Mouse (Mus musculus) lung, embryonic 15.5 days (tissue): ENCODE measurements around the gene G530012D18Rik. TPM values are rescaled to one million over a fixed set of nuclear protein-coding genes. Genes with fewer than 3 reads are reported as not detected.
"Not testable (repeated sequence)": the region's sequence is repeated elsewhere in the genome, so short reads cannot be mapped to it uniquely, and the experiment has no call there.

Source experiments
- ATAC-seq: fragments of 200-750 bp; cut with Nextera tagmentation; 2 replicates; pipeline ENCODE4 v1.8.0; 2017; ENCODE audit warnings: moderate number of reproducible peaks, borderline replicate concordance; ENCODE audit not compliant: low FRiP score, low TSS enrichment; ENCODE audit errors: extremely low read depth
- H3K27ac ChIP-seq: fragments of 300-500 bp; sonication (generic); 2 replicates; pipeline ENCODE4 v1.5.1; 2015; ENCODE audit warnings: moderate library complexity, mild to moderate bottlenecking, inconsistent platforms
- H3K27me3 ChIP-seq: fragments of 300-500 bp; sonication (generic); 2 replicates; pipeline ENCODE4 v1.6.1; 2015; ENCODE audit warnings: inconsistent platforms
- H3K36me3 ChIP-seq: fragments of 300-500 bp; sonication (generic); 2 replicates; pipeline ENCODE4 v1.6.1; 2015; ENCODE audit warnings: inconsistent platforms
- H3K4me1 ChIP-seq: fragments of 300-500 bp; sonication (generic); 2 replicates; pipeline ENCODE4 v1.6.1; 2015; ENCODE audit warnings: inconsistent platforms
- H3K4me2 ChIP-seq: fragments of 300-500 bp; sonication (generic); 2 replicates; pipeline ENCODE4 v1.6.1; 2015; ENCODE audit warnings: inconsistent platforms, mild to moderate bottlenecking, moderate library complexity
- H3K4me3 ChIP-seq: fragments of 300-500 bp; sonication (generic); 2 replicates; pipeline ENCODE4 v1.5.1; 2015; ENCODE audit warnings: mild to moderate bottlenecking, inconsistent platforms
- H3K9ac ChIP-seq: fragments of 300-500 bp; sonication (generic); 2 replicates; pipeline ENCODE4 v1.6.1; 2015; ENCODE audit warnings: inconsistent platforms
- H3K9me3 ChIP-seq: fragments of 300-500 bp; sonication (generic); 2 replicates; pipeline ENCODE4 v1.6.1; 2016; ENCODE audit warnings: inconsistent platforms
- WGBS: fragments of 180-500 bp; shearing (Covaris S2); methylation state at CpG from one replicate; pipeline ENCODE4 v1.1.7; 2015; 5-methylcytosine and 5-hydroxymethylcytosine counted together
- polyA plus RNA-seq: library from polyadenylated mRNA; unstranded; fragments of >200 nt; fragmentation: Nextera tagmentation; extraction: Ambion mirVana; gene quantifications from 2 replicates; pipeline ENCODE4 v1.2.1, GENCODE M21; 2015

G530012D18Rik gene
- polyA plus RNA-seq, 1 experiment from 2014 or later = not detected

DNA sequence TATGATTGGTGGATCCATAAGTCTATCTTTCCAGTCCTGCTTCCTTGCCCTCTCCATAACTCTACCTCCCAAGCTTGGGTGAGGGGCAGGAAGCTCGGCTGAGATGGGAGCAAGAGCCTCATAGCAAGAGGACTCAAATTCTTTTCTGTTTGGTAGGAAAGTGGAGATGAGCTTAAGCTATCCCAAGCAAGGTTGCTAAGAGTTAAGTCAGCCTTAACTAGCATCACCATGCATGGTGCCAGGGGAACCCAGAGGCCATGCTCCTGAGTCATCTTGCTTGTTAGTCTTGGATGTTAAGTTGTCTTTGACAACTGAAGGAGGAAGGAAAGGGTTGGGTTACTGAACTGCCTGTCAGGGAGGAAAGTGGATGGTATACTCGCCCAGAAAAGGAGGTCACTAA is 13.2 kb downstream of the G530012D18Rik start:
- not testable (repeated sequence) for H3K9me3 ChIP-seq, H3K27ac ChIP-seq, H3K27me3 ChIP-seq, H3K9ac ChIP-seq, H3K4me1 ChIP-seq, ATAC-seq, H3K36me3 ChIP-seq, H3K4me2 ChIP-seq, H3K4me3 ChIP-seq
- WGBS = 62% methylated on average over 1 of the region's 2 CpGs

DNA sequence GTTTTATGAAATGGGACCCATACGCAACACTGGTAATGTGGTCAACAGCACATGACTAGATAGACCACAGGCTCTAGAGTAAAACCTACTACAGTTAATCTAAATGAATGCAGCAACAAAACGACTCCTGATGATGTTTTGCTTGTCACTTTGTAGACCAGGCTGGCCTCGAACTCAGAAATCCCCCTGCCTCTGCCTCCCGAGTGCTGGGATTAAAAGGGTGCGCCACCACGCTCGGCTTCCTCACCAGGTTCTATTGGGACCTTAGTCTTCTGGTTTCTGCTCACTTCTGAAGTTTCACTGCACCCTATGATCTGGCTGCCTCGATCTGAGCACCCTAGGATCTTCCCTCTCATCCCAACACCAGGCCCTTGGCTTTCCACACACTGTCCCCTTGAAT is 17.1 kb downstream of the G530012D18Rik start:
- H3K4me2 ChIP-seq, H3K36me3 ChIP-seq, H3K27me3 ChIP-seq, H3K9me3 ChIP-seq, H3K4me3 ChIP-seq, ATAC-seq, H3K27ac ChIP-seq, H3K9ac ChIP-seq, H3K4me1 ChIP-seq: not testable (repeated sequence)
- 78% methylated on average over 8 of the region's 8 CpGs for WGBS

DNA sequence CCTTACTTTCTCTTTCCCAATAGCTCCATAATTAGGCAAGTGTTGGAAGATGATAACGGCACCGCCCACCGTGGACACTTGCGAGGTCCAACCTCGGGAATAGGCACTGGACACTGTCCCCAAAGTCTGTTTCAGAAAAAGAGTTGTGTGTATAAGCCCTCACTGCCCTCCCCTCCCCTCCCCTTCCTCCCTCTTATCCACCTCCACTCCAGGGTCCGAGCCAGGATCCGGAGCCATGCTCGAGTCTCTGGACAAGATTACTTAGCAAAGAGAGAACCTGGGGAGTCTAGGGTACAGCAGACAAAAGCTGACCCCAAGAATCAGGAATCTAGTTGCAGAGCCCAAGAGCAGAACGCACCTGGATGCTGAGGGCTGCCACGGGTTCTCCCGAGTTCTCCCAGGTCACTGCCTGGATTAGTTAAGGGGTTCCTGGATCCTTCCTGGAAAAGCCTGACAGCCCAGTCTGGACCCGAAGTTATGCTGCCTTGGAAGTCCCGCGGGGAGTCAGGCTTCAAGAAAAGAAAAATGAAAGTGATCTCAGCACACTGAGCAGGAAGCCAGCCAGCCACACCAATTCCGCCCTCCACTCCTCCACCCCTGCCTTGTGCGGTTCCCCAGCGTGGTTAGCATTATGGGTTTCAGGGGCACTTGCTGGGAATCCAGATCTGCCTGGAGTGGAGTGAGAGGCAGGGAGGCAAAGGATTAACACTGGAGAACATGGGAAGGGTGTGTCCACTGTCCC is 23.0 kb downstream of the G530012D18Rik start, which contains the start of gene Sp110:
Sp110 (minus strand) TSS at position 547 of the 742 bp plus-strand sequence.
- 66% methylated on average over 17 of the region's 17 CpGs for WGBS
- H3K27me3 ChIP-seq, H3K4me2 ChIP-seq, H3K9ac ChIP-seq, H3K4me1 ChIP-seq, H3K4me3 ChIP-seq, ATAC-seq, H3K27ac ChIP-seq, H3K36me3 ChIP-seq, H3K9me3 ChIP-seq: not testable (repeated sequence)

DNA sequence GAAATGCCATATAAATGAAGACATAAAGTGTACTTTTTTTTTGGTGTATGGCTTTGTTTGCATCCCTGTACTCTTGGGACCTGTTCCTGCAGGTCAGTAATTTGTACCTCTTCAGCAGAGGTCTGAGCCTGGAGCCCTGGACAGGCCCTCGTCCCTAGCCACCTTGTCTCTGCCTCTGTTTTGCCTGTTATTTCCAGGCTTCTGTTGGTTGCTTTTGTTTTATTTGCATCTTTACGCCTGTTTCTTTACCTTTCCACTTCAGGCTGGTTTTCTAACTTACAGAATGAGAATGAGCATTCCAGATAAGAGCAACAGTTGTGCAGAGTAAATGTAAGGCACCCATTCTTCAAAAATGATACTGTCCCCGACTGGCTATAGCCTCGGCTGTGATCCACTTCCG is 24.6 kb downstream of the G530012D18Rik start, which contains the start of gene Sp140:
Sp140 (plus strand) TSS at position 301 of the 400 bp plus-strand sequence.
- H3K27me3 ChIP-seq, H3K4me2 ChIP-seq, H3K9ac ChIP-seq, ATAC-seq, H3K9me3 ChIP-seq, H3K27ac ChIP-seq, H3K36me3 ChIP-seq, H3K4me3 ChIP-seq, H3K4me1 ChIP-seq: not testable (repeated sequence)
- WGBS = 100% methylated on average over 1 of the region's 5 CpGs

DNA sequence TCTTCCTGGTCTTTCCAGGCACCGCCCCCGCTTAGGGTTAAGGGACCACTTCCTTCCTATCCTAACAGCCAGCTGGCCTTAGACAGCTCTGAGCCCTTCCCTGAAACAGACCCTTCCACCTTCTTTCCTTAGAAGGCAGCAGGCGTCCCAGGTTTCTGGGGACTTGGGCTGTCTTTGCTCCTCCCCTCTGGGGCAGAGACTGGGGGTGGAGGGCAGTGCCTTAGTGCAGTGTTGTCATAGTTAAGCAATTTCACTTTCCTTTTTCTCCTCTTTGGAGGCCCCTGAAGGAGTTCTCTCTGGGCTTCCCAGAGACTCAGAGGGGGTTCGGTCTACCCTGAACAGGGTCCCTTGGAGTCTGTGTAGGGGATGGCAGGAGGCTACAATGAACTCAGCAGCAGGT is 25.3 kb downstream of the G530012D18Rik start:
- H3K4me3 ChIP-seq, H3K27me3 ChIP-seq, H3K4me2 ChIP-seq, H3K36me3 ChIP-seq, H3K27ac ChIP-seq, ATAC-seq, H3K9ac ChIP-seq, H3K4me1 ChIP-seq, H3K9me3 ChIP-seq: not testable (repeated sequence)
- 59% methylated on average over 4 of the region's 4 CpGs for WGBS

DNA sequence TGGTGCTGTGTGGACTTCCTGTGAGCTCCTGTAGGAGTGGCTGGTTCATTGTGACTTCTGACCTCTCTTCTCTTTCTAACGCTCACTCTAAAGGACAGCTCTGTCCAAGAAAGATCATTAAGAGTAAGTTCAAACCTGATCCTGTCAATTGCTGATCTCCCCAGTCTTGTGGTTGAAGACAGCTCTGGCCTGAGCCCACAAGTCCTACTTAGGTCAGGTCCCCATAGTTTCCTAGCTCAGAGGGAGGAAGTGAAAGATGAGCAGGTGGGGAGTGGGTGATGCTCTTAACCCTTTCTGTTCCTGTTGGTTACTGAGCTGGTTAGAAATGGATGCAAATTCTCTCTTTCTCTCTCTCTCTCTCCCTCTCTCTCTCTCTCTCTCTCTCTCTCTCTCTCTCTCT is 28.9 kb downstream of the G530012D18Rik start:
- H3K9me3 ChIP-seq, H3K9ac ChIP-seq, H3K4me3 ChIP-seq, H3K36me3 ChIP-seq, H3K27ac ChIP-seq, H3K4me1 ChIP-seq, ATAC-seq, H3K4me2 ChIP-seq, H3K27me3 ChIP-seq: not testable (repeated sequence)
- WGBS = 67% methylated on average over 1 of the region's 1 CpGs

DNA sequence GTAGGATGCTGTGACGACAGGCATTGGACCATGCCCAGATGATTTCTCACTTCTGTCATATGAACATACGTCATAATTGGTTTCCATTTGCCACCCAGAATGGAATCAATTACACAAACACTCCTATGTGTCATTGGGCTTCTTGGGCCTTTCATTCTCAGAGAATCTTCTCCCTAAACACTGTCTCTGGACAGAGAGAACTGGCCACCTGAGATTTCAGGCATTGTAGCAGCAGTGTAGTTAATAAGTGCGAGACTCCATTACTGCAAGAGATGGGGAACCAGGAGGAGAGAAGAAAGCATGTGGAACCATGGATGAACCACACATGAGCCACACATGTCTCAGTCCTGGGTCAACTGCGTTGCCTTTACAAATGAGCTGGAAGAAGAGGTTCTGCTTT is 32.9 kb downstream of the G530012D18Rik start:
- H3K36me3 ChIP-seq, H3K27me3 ChIP-seq, H3K4me1 ChIP-seq, ATAC-seq, H3K27ac ChIP-seq, H3K4me3 ChIP-seq, H3K9me3 ChIP-seq, H3K9ac ChIP-seq, H3K4me2 ChIP-seq: not testable (repeated sequence)
- WGBS = 75% methylated on average over 3 of the region's 4 CpGs

DNA sequence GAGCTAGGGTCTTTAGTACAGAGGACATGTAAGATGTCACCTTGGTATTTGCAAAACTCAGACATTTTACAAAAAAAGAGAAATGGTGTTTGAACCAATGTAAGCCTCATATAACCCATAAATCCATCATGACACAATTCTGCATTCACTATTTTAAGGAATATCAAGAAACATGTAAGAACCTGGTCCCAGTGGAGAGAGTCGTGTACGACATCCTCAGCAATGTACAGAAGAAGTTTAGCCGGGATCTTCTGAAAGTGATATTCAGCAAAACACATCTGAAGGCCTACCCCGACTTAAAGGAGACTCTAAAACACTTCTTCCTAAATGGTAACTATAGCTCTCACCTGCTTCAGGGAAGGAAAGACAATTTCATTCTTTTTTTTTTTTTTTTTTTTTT is 35.1 kb downstream of the G530012D18Rik start:
- not testable (repeated sequence) for H3K36me3 ChIP-seq, H3K9me3 ChIP-seq, H3K27me3 ChIP-seq, H3K27ac ChIP-seq, H3K4me1 ChIP-seq, ATAC-seq, H3K9ac ChIP-seq, H3K4me2 ChIP-seq, H3K4me3 ChIP-seq
- WGBS = no CpG with 5 or more reads among the region's 4 CpGs

DNA sequence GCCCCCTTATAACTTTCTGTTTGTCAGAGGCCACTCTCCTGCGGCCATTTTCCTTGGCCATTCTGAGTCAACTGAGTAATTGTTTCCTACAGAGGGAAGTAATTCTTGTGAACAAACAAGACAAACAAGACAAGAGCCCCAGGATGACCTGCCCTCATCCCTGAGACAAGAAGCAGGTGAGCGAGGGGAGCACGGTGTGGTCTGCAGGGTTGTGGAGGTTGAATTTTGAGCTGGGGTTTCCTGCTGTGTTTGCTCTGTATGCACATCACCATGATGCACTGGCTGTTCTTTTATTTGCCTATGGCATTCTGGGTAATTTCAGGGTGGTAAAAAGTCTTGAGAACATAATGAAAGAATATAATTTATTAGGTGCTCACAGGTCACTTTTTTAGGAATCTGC is 39.6 kb downstream of the G530012D18Rik start:
- ATAC-seq, H3K4me3 ChIP-seq, H3K4me2 ChIP-seq, H3K27me3 ChIP-seq, H3K4me1 ChIP-seq, H3K27ac ChIP-seq, H3K36me3 ChIP-seq, H3K9ac ChIP-seq, H3K9me3 ChIP-seq: not testable (repeated sequence)
- WGBS = 90% methylated on average over 3 of the region's 3 CpGs

DNA sequence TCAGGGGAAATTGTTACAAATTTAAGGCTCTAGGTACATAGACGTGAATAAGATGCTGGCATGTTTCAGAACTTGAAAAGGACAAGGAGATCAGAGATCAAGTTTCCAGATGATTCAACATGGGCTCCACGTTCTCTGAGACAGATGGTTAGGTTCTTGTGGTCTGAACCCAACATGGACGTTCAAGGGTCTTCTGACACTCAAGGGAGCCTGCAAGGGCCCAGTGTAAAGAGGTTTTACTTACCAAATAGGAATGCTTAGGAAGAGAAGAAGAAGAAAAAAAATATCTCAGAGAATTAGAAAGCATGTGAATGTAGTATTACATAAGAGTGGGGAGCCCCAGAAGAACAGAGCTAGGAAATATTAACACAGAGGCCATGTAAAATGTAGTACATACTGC is 40.3 kb downstream of the G530012D18Rik start:
- not testable (repeated sequence) for H3K9me3 ChIP-seq, H3K4me2 ChIP-seq, H3K9ac ChIP-seq, ATAC-seq, H3K36me3 ChIP-seq, H3K4me1 ChIP-seq, H3K27ac ChIP-seq, H3K27me3 ChIP-seq, H3K4me3 ChIP-seq
- 63% methylated on average over 3 of the region's 3 CpGs for WGBS

DNA sequence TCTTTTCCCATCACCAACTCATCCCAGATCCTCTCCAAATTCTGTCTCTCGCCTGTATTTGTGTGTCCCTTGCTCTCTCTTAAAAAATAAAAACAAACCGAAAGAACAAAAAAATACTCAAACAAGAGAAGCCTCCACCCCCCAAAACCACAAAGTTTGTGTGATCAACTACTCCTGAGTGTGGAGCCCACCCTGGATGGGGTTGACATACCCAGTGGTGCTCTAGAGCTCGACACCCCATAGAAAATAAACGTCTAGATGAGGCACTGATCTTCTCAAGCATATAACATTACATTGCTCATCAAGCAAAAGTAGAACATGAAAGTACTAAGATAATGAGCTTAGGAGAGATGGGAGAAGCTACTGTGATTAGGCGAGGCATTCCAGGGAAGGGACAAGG is 41.7 kb downstream of the G530012D18Rik start:
- H3K9me3 ChIP-seq, H3K27me3 ChIP-seq, H3K4me1 ChIP-seq, ATAC-seq, H3K4me2 ChIP-seq, H3K4me3 ChIP-seq, H3K27ac ChIP-seq, H3K36me3 ChIP-seq, H3K9ac ChIP-seq: not testable (repeated sequence)
- WGBS = 52% methylated on average over 4 of the region's 5 CpGs

DNA sequence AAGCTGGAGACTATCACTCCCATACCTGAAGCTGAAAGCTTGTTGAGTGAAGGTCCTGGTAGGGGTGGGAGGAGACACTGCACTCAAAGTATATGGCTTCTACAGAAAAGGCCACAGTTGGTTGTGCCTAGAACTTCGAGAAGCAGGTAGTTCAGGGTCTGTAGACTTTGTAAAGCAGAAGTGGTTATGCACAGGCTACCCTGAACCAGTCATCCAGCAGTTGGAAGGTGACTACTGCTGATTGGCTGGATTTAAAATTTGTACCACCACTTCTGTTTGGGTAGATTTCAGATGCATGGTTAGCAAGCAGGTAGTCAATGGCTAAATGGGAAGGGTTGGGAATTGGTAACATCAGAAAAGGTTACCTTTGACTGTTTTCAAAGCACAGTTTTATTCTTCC is 43.2 kb downstream of the G530012D18Rik start:
- not testable (repeated sequence) for H3K4me2 ChIP-seq

More for the DNA sequence above, 43.2 kb downstream of the G530012D18Rik start:
- H3K4me3 ChIP-seq, H3K9me3 ChIP-seq, H3K9ac ChIP-seq, ATAC-seq, H3K27me3 ChIP-seq, H3K27ac ChIP-seq, H3K4me1 ChIP-seq, H3K36me3 ChIP-seq: not testable (repeated sequence)
- 32% methylated on average over 1 of the region's 1 CpGs for WGBS
